Mouse (Mus musculus): ENCODE results near the gene Phf23.

The Phf23 gene

GRCm38 (mm10) chr11:69970775-69971174, 24.8 kb upstream of the Phf23 start:
- no peak for DNase-seq (ENCODE audit: low spot score)

GRCm38 (mm10) chr11:69974907-69975306, 20.7 kb upstream of the Phf23 start:
- no peak for DNase-seq (ENCODE audit: low spot score)

- DNase-seq (ENCODE audit: low spot score): no peak
Measured at GRCm38 (mm10) chr11:69976271-69976670, 19.3 kb upstream of the Phf23 start.

- DNase-seq (ENCODE audit: low spot score): no peak
Measured at GRCm38 (mm10) chr11:69979827-69980195, 15.8 kb upstream of the Phf23 start.

- peak; percentile 90 for DNase-seq (ENCODE audit: low spot score)
Measured at GRCm38 (mm10) chr11:69980196-69981140, 15.1 kb upstream of the Phf23 start.

- peak; percentile 56 for DNase-seq (ENCODE audit: low spot score)
Measured at GRCm38 (mm10) chr11:69981141-69981762, 14.3 kb upstream of the Phf23 start, which contains the start of gene Ctdnep1. Ctdnep1 (plus strand) TSS chr11:69981156.

- DNase-seq (ENCODE audit: low spot score): no peak
Measured at GRCm38 (mm10) chr11:69982225-69982624, 13.4 kb upstream of the Phf23 start, which contains the start of gene Elp5. Elp5 (minus strand) TSS chr11:69982517.

- DNase-seq (ENCODE audit: low spot score): no peak
Measured at GRCm38 (mm10) chr11:69982877-69983276, 12.7 kb upstream of the Phf23 start.

- no peak for DNase-seq (ENCODE audit: low spot score)
Measured at GRCm38 (mm10) chr11:69983377-69983776, 12.2 kb upstream of the Phf23 start.

- DNase-seq (ENCODE audit: low spot score): no peak
Measured at GRCm38 (mm10) chr11:69984431-69984830, 11.1 kb upstream of the Phf23 start.

GRCm38 (mm10) chr11:69989949-69990348, 5.6 kb upstream of the Phf23 start:
- DNase-seq (ENCODE audit: low spot score): no peak

GRCm38 (mm10) chr11:69990850-69991691, 4.5 kb upstream of the Phf23 start, which contains the start of gene Gabarap:
Gabarap (plus strand) TSS chr11:69991143.
- DNase-seq (ENCODE audit: low spot score): peak; percentile 95

- DNase-seq (ENCODE audit: low spot score): no peak
Measured at GRCm38 (mm10) chr11:69991711-69992110, 3.9 kb upstream of the Phf23 start.

GRCm38 (mm10) chr11:69992396-69992795, 3.2 kb upstream of the Phf23 start:
- no peak for DNase-seq (ENCODE audit: low spot score)

- no peak for DNase-seq (ENCODE audit: low spot score)
Measured at GRCm38 (mm10) chr11:69992932-69993331, 2.6 kb upstream of the Phf23 start.

GRCm38 (mm10) chr11:69994401-69995090, 1.0 kb upstream of the Phf23 start:
- no peak for DNase-seq (ENCODE audit: low spot score)

- peak; percentile 48 for DNase-seq (ENCODE audit: low spot score)
Measured at GRCm38 (mm10) chr11:69996161-69997061, 834 bp downstream of the Phf23 start.

GRCm38 (mm10) chr11:69997070-69997509, 1.5 kb downstream of the Phf23 start:
- DNase-seq (ENCODE audit: low spot score): peak; percentile 80

GRCm38 (mm10) chr11:69998567-69999491, 3.3 kb downstream of the Phf23 start:
- no peak for DNase-seq (ENCODE audit: low spot score)

Data from T-cell, adult 2 months (primary cell).